Mouse (Mus musculus) Muller cell, postnatal 12 days (primary cell): Measurements from ENCODE around the gene Gpr153.
"Not testable (repeated sequence)": the region's sequence is repeated elsewhere in the genome, so short reads cannot be mapped to it uniquely, and the experiment has no call there.

Experiments used
- DNase-seq: peaks from one replicate; pipeline ENCODE4 v3.0.0-alpha.2; 2015; ENCODE audit errors: inconsistent ontology term

Gpr153 gene

DNA sequence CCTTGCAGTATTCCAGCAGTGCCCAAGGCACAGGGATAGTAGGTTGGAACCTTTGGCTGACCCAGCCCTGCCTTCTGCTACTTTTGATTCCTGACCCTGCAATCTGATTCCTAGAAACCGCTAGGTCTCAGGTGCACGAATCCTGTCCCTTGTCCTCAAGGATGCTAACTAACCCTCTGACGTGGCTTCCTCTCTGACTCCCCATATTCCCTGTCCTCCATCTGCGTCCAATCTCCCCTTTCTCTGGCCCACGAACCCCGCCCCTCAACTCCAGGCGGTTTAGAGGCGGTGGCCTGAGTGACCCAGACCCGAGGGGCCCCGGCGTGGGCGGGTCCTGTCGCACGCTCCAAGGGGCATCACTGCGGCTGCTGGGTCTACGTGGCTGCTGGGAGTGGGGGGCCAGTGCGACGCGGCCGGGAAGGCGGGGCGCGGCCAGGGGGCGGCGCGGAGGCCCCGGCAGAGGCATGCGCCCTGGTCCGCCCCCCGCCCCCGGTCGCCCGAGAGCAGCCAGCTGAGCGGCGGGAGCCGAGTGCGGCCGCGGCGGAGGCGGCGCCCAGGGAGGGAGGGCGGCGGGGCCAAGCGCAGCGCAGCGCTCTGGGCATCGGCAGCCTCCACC, at the start of gene Gpr153:
TSS of gene Gpr153 (plus strand) at position 612 of the 616 bp plus-strand sequence.
- peak; percentile 92 for DNase-seq

DNA sequence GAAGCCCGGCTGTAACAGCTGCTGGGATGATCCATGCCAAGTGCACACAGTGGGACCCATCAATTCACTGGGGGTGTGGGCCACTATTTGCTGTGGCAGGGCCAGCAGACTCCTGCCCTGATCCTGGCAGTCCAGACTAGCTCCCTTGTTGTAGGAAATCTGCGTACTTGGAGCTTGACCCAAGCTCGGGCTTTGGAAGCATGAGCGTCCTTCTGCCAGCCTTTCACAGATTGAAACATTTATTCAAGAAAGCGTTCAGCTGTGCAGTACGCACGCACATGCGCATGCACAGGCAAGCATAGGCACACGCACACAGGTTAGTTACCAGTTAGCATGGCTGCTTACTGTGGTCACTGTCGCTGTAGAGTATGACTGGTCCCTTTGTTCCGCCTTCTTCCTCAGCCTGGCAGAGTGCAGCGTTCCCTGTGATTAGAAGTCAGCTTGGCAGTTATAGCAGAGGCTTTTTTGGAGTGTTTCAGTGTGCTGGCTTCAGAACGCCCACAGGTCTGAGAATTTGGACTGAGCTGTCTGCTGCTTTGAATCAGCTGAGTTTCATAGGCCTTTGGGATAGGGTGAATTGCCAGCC, 47.0 kb upstream of the Gpr153 start:
- DNase-seq = peak; percentile 94

DNA sequence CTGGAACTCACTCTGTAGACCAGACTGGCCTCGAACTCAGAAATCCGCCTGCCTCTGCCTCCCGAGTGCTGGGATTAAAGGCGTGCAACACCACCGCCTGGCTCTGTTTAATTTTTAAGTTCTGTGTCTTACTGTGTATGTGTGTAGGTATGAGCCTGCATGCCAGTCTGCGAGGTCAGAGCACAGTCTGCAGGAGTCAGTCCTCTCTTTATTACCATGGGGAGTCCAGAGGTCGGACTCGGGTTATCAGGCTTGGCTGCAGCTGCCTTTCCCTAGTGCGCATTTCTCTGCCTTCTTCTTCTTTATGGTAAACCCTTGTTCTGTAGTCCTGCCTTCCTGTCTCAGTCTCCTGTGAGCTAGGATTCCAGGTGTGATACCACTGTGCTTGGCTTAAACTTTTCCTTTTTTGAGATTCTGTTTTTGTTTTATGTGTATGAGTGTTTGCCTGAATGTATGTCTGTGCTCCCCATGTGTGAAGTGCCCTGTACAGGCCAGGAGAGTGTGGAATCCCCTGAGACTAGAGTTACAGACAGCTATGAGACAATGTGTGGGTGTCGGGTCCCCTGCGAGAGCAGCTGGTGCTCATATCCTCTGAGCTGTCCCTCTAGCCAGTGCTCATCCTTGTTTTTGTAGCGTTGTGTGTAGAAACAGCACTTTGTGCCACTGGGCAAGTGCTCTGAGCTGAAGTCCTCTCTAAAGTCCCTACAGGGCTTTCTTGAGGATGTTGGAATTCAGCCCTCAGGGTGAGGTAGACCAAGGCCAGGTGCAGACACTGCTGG, 46.1 kb upstream of the Gpr153 start:
- DNase-seq = peak; percentile 29

DNA sequence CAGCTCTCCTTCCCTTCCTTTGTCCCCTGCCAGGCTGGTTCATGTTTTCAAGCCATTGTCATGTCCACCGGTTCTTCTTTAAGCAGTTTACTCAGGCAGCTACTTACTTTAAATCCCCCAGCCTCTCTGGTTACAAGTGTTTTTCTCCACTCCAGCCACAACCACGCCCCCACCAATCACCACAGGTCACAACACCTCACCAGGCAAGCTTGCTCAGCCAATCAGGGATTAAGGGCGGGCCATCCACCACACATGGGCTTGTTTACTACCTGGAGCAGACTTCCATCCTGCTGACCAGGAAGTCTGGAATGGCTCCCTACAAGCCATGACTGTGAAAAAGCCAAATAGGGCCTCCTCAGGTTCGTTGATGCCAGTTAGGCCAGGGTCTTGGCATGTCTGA, 43.7 kb upstream of the Gpr153 start:
- DNase-seq = not testable (repeated sequence)

DNA sequence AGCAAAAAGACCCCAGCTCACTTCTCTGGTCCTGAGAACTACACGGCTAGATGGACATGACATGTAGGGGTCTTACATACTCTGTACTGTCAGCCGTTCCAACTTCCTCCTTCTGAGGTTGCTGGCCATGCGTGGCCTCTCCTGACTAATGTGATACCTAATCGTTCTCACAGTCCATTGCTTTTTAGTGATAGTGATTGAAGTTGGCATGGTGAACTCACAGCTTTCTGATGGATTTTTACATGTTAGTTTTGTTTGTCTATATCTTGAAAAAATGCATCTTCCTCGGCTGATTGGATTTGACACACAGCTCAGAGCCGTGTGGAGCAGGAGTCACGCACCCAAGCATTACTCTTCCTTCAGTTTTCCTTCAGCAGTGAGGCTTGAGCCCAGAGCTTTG, 42.7 kb upstream of the Gpr153 start:
- DNase-seq = no peak

DNA sequence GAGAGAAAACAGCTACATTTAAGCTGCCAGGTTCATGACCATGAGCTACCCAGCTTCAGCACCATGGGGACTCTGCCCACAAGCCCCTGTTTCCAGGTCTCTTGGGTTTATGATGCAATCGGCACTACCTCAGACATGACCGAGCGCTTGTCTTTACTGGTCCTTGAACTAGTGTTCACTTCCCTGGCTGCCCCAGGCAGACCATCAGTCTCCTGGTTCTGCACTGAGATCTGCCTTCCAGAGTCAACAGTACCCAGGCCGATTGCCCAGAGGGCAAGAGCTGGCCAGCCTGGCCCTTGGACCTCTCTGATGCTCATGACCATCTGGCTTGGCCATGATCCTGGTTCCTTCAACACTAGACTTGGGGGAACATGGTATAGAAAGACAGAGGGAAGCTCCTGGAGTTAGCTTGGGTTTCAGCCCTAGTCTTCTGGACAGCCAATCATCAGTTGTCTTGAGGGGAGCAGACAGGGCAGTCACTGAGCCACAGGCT, 41.6 kb upstream of the Gpr153 start:
- DNase-seq = no peak

DNA sequence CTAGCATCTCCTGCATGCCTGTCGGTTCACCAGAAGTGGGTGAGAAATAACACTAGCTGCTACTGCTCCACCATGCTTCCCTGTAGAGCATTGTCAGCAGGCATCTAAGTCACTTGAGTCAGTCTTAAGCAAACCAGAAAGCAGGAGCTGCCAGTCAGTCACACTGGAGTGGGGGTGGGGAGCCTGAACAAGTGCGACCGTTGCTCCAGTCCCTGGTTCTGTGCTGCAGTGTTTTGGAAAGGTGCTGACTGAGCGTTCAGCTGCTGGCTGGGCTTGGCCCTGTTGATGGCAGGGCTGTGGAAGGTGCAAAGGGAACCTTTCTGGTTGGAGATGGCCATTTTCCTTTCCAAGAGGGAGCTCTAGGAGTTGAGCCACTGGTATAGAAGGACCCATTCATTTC, 34.1 kb upstream of the Gpr153 start:
- no peak for DNase-seq

DNA sequence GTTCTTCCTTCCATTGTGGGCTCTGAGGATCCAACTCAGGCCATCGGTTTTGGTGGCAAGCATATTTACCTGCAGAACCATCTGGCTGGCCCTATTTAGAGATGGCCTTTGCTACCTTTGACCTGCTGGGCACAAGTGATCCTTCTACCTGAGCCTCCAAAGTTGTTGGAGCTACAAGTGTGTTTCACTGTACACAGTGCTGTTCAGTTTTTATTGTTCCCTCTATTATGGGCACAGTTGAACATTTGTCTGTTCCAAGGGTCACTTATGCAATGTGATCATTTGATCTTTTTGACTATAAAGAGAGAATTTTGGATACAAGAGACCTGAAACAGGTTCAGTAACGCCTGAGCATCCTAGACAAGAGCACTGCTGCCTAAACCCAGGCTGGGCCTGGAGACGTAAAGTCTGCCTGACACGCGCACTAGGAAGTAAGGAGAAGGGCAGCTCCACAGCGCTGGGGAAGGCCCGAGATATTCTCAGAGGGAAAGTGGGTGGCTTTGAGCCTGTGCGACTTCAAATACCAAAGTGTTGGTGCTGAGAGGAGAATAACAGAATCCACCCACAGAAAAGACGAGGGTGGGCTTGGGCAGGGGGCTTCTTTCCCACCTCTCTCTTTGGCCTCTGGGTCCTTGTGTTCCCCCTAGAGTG, 30.7 kb upstream of the Gpr153 start:
- DNase-seq = no peak

DNA sequence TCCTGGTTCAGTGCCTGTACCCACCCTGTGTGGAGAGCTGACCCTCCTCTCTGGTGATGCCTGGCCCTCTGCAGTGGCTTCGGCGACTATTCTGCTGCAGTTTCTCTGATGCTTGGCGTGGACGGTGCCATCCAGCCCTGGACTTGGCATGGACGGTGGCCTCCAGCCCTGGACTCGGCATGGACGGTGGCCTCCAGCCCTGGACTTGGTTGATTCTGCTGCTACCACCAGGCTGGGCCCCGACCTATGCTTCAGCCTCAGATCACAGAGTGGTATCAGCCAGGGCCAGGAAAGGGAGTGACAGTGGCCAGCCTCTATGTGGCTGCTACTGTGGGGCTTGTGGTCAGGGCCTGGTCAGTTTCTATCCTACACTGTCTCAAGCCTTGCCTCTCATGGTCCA, 30.1 kb upstream of the Gpr153 start:
- no peak for DNase-seq

DNA sequence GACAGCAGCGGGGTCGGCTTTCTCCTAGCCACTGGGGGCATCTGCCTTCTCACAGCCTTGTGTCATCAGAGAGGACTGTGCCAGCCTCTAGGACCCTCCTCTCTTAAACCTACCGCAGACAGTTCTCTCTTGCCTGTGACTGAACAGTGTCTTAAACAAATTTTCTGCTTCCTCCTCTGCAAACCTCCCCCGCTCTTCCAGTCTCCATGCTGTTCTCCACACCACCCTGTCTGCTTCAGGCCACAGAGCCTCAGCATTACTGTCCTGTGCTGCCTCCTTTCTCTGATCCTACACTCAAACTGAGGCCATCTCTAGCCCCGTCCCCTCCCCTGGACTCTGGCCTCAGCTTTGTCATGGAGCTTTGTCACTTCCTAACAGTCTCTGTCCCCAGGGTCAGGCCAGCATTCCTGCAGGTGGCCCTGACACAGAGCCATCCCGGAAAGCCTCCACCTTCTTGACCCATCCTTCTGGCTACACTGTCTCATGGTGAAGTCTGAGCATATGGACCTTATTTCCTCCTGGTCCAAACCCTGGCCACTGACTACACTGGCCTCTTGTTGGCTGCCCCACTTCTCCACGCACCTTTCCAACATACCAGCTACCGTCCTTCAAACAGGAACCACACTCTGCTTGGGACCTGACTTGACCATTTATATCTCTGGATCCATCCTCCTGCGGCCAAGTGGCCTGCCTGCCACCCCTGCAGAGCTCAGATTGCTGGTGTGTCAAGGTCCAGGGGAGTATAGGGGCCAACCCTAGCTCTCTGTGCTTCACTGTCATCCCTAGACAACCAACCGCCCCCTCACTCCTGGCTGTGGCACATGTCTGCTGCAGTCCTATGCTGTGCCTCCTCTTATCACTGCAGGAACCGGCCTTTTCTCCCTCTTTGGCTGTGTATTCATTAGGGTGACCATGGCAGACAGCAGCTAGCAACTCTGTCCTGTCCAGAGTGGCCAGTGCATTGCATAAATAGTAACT, 29.2 kb upstream of the Gpr153 start:
- DNase-seq = no peak

DNA sequence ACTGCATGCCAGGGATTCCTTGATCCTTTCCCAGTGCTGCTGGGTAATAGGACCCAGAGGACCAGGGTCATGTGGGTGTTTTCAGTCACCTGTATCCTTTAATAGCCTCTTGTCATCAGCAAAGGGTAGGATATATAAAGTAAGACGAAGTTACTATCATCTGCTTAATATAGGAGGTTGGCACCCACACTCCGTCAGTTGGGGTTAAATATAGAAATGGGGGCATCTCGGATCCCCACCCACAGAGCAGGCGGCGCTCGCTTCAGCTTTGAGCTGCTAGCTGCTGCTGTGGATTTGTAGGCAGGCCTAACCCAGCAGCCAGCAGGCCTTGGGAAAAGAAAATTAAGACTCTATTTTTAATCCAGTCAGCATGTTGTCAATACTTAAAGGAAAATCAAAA, 28.0 kb upstream of the Gpr153 start:
- peak; percentile 49 for DNase-seq

DNA sequence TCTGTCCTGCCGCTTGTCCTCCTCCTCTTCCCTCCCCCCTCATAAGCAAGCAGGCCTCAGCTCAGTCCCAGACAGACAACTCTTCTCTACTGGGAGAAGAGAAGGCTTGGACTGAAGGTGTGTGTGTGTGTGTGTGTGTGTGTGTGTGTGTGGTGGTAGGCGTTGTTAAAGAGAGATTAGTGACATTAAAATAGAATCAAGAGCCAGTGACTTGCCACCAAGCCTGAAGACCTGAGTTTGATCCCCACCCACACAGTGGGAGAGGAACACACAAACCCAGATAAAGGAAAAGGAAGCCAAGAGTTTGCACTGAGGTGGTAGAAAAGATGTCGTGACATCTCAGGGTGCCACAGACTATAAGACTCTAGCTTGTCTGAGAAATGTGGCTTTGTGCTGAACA, 26.8 kb upstream of the Gpr153 start:
- no peak for DNase-seq

DNA sequence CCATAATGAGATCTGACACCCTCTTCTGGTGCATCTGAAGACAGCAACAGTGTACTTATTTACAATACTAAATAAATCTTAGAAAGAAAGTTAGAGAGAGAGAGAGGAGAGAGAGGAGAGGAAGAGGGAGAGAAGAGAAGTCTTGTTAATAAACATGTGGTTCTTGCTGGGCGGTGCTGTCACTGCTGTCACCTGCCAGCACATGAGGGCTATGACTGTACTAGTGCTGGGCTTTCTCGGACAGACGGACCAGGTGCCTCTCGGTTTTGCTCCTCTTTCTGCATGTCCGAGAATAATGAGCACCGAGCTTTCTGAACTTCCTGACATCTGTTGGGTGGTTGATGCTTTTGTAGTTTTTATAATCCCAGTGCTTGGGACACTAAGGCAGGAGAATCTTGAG, 23.4 kb upstream of the Gpr153 start:
- no peak for DNase-seq

DNA sequence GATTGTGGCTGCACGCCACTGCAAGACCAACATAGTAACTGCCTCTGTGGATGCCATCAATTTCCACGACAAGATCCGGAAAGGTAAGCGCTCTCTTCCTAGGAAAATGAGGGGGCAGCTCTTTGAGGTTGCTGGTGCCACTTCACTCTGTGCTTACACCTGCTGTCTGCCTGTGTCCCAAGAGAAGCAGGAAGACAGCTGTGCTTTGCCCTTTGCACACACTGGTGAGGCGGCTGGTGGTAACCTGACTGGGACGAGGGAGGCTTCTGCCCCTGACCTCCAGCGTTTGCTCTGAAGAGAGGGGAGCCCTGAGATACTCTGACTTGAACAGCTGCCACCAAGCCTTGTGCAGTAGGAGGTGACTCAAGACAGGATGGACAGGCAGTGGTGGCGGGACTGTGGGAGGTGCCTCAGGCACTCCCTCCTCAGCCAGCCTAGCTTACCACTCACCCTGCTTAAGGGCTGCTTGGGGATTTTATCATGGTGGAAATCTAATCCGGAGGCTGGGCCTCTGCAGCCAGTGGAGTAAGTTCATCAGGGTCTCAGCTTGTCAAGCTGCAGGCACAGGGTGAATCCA, 20.8 kb upstream of the Gpr153 start:
- DNase-seq = no peak

DNA sequence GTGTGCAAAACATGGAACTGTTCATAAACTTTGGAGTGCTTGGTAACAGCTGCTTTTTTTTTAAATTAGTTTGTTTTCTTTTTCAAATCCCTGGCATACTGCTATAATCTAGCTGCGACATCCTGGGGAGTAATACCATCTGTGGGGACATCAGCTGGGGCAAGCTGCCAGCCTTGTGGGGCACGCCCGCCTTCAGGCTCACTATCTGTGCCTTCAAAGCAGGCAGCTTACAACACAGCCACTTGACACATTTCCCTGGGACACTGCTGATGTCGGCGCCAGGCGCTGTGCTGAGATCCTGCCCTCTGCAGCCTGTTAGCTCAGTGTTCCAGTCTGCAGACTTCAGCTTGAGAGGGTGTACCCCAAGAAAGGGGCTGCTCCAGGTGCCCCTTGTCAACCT, 17.0 kb upstream of the Gpr153 start:
- peak; percentile 51 for DNase-seq

DNA sequence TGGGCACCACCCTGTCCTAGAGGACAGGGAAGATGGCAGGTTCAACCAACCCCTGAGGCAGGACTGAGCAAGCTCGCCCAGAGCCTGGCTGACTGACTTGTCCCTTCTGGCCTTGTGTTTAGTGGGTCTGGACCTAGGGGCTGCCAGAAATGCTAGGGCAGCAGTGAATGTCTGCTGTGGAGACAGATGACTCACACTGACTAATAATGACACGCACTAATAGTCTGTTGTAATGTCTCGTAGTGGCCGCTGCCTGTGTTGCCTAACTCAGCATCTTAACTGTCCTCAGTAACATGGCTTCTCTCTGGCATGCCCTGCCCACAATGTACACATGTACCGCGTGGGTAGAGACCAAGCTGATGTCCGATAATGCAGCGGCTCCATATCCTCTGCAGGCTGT, 13.6 kb upstream of the Gpr153 start:
- peak; percentile 57 for DNase-seq

DNA sequence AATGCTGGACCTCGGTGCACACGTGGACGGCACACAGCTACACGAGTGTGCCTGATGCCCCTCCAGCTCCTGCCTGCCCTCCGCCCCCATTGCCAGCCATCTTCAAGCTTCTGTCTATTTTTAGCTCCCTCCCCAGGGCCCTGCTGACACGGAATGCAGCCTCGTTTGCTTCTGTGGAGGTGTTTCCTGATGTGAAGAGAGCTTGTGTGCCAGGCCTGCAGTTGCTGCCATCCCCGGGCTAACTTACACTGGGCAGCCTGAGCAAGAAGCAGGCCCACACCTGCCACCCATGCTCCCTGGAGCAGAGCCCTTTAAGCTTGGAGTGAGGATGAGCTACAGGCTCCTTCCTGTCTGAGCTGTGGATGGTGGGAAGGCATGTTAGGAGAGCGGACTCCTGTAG, 11.8 kb upstream of the Gpr153 start:
- DNase-seq = no peak

DNA sequence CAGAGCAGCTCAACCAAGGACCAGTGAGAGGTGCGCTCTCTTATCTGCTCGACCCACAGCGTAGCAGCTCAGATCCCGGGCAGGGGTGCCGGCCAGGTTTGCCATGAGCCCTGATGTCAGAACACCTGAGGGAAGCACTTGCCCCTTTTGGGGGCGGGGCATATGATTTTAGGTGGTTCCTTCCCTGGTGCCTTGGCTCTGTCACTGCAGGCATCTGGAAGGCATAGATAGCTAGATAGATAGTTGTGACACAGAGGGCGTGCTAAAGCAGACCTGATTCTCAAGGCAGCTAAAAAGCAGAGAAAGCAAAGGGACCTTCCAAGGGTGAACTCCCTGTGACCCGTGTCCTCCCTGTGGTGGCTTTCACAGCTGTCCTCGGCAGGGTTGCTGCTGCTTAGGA, 10.9 kb upstream of the Gpr153 start:
- DNase-seq = no peak

DNA sequence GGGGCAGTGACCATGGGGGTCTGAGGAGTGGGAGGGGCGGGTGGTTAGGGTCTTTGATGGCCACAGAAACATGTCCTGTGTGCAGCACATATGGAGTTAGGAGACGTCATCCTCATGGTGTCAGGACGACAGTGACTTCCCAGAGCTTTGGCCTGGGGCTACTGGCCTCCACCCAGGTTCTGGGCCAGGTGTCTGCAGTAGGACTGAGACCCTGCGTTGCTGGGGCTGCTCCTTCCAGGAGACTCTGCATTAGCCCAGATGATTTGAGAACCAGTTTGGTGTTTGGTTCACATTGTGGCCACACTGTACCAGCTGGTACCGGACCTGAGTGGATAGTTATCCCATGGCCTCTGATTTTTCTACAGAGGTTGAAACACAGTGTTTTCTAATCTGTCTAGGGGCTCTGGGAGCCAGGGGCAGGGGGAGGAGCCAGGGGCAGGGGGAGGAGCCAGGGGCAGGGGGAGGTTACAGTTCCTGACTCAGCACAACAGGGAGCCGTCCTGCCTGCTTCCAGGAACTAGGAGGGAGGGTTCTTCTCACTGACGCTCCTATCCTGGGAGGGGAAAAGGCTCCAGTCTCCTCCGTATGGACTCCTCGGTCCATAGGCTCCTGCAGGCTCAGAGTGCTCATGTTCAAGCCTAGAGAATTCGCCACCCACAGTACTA, 10.4 kb upstream of the Gpr153 start:
- peak; percentile 64 for DNase-seq

DNA sequence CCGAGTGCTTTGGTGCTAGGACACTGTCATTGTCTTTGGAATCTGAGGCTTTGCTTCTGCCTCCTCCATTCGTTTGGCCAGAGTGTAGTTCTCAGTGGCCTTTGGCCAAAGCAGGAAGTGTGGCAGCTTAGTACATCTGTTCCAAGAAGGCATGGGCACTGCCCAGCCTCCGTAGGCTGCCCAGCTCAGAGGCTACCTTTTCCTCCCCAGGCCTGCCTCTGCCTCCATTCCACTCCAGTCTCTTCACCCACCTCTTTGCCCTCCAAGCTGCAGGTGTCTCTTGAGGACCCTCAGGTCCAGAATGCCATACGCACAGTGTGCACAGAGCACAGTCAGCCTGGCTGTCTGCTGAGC, 9.9 kb upstream of the Gpr153 start:
- DNase-seq = no peak
